Mouse (Mus musculus): ENCODE measurements at regions not wholly inside any gene's neighbourhood (a gene's known extent, or its start where the extent isn't known, plus 50 kb on each side); places are given as distances from the start of the nearest gene placed in this dataset.

DNA sequence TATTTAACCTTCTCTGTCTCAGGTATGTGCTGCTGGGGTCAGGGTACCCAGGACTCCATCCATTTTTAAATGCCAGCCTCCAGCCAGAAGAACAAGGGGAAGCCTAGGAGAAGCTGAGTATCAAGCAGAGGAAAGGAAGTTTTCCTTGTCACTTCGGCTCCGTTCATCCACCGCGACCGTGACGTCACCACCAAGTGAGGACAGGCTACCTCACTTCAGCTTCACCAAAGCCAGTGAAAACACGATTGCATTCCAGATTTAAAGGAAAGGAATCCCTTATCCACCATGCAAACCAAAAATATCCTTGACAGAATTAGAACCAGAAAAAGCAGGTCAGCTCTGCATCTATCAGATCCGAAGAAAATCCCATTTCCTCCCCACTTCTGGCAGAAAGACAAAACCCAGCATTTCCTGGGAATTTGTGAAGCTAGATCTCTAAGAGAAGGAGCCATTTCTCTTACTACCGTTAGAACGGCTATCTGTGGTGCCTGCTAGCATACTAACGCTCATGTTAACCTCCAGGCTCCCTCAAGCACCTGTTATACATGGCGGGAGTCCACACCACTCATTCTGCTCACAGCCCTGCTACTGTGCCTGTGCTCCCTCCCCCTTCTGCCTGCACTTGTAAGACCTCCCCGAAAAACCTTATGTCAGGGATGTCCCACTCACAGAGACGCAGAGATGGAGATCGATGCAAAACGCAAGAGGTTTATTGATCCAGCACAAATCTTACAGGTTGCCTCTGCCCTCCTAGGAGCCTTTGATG lies 133.4 kb downstream of the Qrsl1 start:
- Histone ChIP-seq H3K9me3 (replicated peaks) (peaks cover 4% of the 10 kb centered on the region; the same call in 1 of the 2 replicates), H3K27me3 (ENCODE audit: insufficient read depth, low read length) (no peaks in the 10 kb centered on the region), H3K36me3 (replicated peaks) (no peaks in the 10 kb centered on the region), H3K4me1 (ENCODE audit: insufficient read depth, low read depth, low read length) (peaks cover 21% of the 10 kb centered on the region), H3K4me3 (ENCODE audit: low read depth, low read length) (no peak overlapping the region)
- TF ChIP-seq POLR2AphosphoS5 (IDR thresholded peaks at IDR 0.05; ENCODE audit: insufficient replicate concordance, low read depth, low read length) (no peak), TAL1 (conservative IDR thresholded peaks at IDR 0.05; ENCODE audit: low read depth, low read length) (no peak), CTCF (IDR thresholded peaks at IDR 0.05; ENCODE audit: low read depth, low read length) (no peak), GATA2 (IDR thresholded peaks at IDR 0.05; ENCODE audit: borderline replicate concordance, low read depth, low read length) (no peak), GATA1 (IDR thresholded peaks at IDR 0.05; ENCODE audit: borderline replicate concordance, low read length) (no peak)
- ATAC-seq (ENCODE audit: extremely low read depth, insufficient number of reproducible peaks, low FRiP score, poor library complexity, severe bottlenecking) (no peak), DNase-seq (ENCODE audit: low spot score) (no peak)

DNA sequence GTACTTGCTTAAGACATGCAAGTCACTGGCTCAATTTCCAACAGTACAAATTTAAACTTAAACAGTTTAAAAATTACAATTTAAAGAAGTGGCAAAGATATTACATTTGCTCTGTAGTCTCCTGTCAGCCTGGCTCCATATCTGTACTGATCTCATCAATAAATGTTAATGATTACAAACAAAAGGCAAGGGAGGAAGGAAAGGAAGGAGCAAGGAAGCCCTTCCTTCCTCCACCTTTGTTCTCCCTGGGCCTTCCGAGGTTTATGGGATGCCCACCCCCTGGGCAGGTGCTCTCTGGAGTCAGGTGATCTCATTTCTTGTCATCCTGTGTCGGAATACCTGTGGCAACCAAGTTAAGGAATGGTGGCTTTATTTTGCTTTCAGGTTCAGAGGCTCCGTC lies 132.5 kb downstream of the Qrsl1 start:
- Histone ChIP-seq H3K9me3 (replicated peaks) (no peaks in the 10 kb centered on the region), H3K36me3 (replicated peaks) (no peaks in the 10 kb centered on the region), H3K4me3 (ENCODE audit: low read depth, low read length) (no peak overlapping the region), H3K4me1 (ENCODE audit: insufficient read depth, low read depth, low read length) (peaks cover 21% of the 10 kb centered on the region), H3K27me3 (ENCODE audit: insufficient read depth, low read length) (no peaks in the 10 kb centered on the region)
- ATAC-seq (ENCODE audit: extremely low read depth, insufficient number of reproducible peaks, low FRiP score, poor library complexity, severe bottlenecking) (no peak), DNase-seq (ENCODE audit: low spot score) (no peak)
- TF ChIP-seq TAL1 (conservative IDR thresholded peaks at IDR 0.05; ENCODE audit: low read depth, low read length) = no peak
- TF ChIP-seq CTCF (IDR thresholded peaks at IDR 0.05; ENCODE audit: low read depth, low read length) = no peak
- no peak for TF ChIP-seq POLR2AphosphoS5 (IDR thresholded peaks at IDR 0.05; ENCODE audit: insufficient replicate concordance, low read depth, low read length)
- TF ChIP-seq GATA2 (IDR thresholded peaks at IDR 0.05; ENCODE audit: borderline replicate concordance, low read depth, low read length) = no peak

DNA sequence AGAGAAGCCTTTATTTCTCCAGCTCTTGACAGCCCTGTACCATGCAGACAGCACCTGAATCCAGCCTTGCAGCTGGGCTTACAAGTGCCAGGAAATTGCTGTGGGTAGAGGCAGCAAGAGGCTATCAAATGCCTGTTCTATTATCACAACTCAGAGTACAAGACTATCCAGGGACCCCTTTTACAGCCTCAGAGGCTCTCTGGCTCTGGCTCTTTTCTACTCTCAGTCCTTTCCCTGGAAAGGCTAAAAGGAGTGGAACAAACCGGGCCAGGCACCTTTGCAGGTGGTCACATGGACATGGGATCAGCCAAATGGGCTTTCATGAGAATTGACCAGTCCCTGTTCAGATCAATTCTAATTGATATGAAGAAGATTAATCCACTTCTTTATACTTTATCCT lies 125.7 kb downstream of the Qrsl1 start:
- no peaks in the 10 kb centered on the region for H3K4me1 ChIP-seq (ENCODE audit: insufficient read depth, low read depth, low read length)
- no peaks in the 10 kb centered on the region for H3K27me3 ChIP-seq (ENCODE audit: insufficient read depth, low read length)
- DNase-seq (ENCODE audit: low spot score) (no peak), ATAC-seq (ENCODE audit: extremely low read depth, insufficient number of reproducible peaks, low FRiP score, poor library complexity, severe bottlenecking) (no peak)
- no peaks in the 10 kb centered on the region for H3K36me3 ChIP-seq (replicated peaks)
- TF ChIP-seq TAL1 (conservative IDR thresholded peaks at IDR 0.05; ENCODE audit: low read depth, low read length) (no peak), GATA2 (IDR thresholded peaks at IDR 0.05; ENCODE audit: borderline replicate concordance, low read depth, low read length) (no peak), CTCF (IDR thresholded peaks at IDR 0.05; ENCODE audit: low read depth, low read length) (no peak), POLR2AphosphoS5 (IDR thresholded peaks at IDR 0.05; ENCODE audit: insufficient replicate concordance, low read depth, low read length) (no peak), GATA1 (IDR thresholded peaks at IDR 0.05; ENCODE audit: borderline replicate concordance, low read length) (no peak)
- H3K4me3 ChIP-seq (ENCODE audit: low read depth, low read length) = no peak overlapping the region
- H3K9me3 ChIP-seq (replicated peaks) = no peaks in the 10 kb centered on the region

DNA sequence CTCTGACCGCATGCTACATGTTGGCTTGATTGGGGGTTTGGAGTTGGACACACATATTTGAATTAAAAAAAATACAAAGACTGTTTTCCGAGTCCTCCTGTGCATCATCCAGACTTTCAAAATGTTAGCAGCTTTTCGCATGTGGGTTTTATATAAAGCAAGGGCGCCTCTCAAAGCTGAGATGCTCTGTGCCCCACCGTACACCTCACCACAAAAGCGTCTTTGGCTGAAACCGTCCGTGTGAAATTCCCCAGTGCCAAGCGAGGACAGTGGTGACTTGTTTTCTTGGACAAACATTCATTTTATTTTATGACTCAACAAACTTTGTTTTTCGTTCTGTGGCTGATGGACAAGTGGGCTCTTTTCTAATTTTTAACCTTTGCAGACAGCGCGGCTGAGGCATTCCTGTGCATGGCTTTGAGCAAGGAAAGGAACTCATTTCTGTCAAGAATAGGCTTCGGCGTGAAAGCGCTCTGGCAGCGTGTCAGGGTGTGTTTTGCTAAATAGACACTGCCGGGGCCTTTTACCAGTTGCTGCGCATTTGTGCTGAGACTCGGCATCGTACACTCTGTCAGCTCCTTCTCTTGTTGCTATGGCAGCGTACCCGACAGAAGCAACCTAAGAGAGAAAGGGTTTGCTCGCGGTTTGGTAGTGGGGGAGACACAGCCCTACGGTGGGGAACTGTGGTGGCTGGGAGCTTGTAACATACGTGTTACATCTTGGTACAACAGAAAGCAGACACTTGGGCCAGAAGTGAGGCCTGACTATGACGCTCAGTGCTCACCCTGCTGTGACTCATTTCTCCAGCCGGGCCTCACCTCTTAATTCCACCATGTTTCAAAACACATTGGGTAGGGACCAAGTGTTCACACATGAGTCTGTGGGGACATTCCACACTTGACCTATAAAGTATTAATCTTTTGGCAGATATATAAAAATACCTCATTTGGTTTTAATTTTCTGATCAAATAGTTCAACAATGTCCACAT lies 123.6 kb downstream of the Qrsl1 start:
- no peak for ATAC-seq (ENCODE audit: extremely low read depth, insufficient number of reproducible peaks, low FRiP score, poor library complexity, severe bottlenecking)
- Histone ChIP-seq H3K27me3 (ENCODE audit: insufficient read depth, low read length) (no peaks in the 10 kb centered on the region), H3K4me3 (ENCODE audit: low read depth, low read length) (no peak overlapping the region), H3K36me3 (replicated peaks) (no peaks in the 10 kb centered on the region), H3K9me3 (replicated peaks) (peaks cover 8% of the 10 kb centered on the region), H3K4me1 (ENCODE audit: insufficient read depth, low read depth, low read length) (no peaks in the 10 kb centered on the region)
- TF ChIP-seq POLR2AphosphoS5 (IDR thresholded peaks at IDR 0.05; ENCODE audit: insufficient replicate concordance, low read depth, low read length) = no peak
- no peak for TF ChIP-seq GATA1 (IDR thresholded peaks at IDR 0.05; ENCODE audit: borderline replicate concordance, low read length)
- no peak for TF ChIP-seq TAL1 (conservative IDR thresholded peaks at IDR 0.05; ENCODE audit: low read depth, low read length)
- no peak for TF ChIP-seq GATA2 (IDR thresholded peaks at IDR 0.05; ENCODE audit: borderline replicate concordance, low read depth, low read length)
- TF ChIP-seq CTCF (IDR thresholded peaks at IDR 0.05; ENCODE audit: low read depth, low read length) = no peak
- DNase-seq (ENCODE audit: low spot score) = no peak

DNA sequence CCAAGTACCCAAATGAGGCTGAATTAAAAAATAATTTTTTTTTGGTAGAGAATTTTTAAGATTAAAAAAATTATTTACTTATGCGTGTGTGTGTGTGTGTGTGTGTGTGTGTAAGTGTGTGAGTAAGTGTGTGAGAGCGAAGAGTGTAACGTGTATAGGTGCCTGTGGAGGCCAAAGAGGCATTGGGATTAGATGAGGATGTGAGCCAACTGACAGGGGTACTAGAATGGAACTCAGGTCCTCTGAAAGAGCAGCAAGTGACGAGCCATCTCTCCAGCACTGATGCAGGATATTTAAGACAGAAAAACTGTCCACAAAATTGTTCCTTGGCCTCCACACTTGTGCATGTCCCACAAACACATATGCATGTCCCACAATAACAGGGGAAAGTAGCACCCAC lies 121.0 kb downstream of the Qrsl1 start:
- Histone ChIP-seq H3K36me3 (replicated peaks) (no peaks in the 10 kb centered on the region), H3K27me3 (ENCODE audit: insufficient read depth, low read length) (no peaks in the 10 kb centered on the region), H3K4me3 (ENCODE audit: low read depth, low read length) (no peak overlapping the region), H3K9me3 (replicated peaks) (peaks cover 8% of the 10 kb centered on the region), H3K4me1 (ENCODE audit: insufficient read depth, low read depth, low read length) (no peaks in the 10 kb centered on the region)
- no peak for TF ChIP-seq GATA1 (IDR thresholded peaks at IDR 0.05; ENCODE audit: borderline replicate concordance, low read length)
- no peak for TF ChIP-seq GATA2 (IDR thresholded peaks at IDR 0.05; ENCODE audit: borderline replicate concordance, low read depth, low read length)
- TF ChIP-seq CTCF (IDR thresholded peaks at IDR 0.05; ENCODE audit: low read depth, low read length) = no peak
- TF ChIP-seq POLR2AphosphoS5 (IDR thresholded peaks at IDR 0.05; ENCODE audit: insufficient replicate concordance, low read depth, low read length) = no peak
- TF ChIP-seq TAL1 (conservative IDR thresholded peaks at IDR 0.05; ENCODE audit: low read depth, low read length) = no peak
- no peak for ATAC-seq (ENCODE audit: extremely low read depth, insufficient number of reproducible peaks, low FRiP score, poor library complexity, severe bottlenecking)
- no peak for DNase-seq (ENCODE audit: low spot score)

DNA sequence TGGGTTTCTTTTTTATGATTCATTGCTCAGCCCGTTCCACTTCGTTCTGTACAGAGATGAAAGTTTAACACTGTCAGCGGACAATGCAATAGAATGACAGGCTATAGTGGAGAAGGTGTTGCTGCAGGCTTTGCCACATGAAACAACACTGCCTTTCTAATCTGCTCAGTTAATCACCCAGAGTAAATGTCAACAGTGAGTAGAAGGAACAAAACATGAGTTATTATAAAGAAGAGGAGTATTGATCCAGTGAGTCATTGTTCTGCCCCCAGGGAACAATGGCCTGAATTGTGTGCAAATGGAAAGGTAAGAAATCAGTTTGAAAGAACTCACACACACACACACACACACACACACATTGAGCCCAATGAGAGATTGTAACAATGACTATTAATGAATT lies 118.2 kb downstream of the Qrsl1 start:
- DNase-seq (ENCODE audit: low spot score) (no peak), ATAC-seq (ENCODE audit: extremely low read depth, insufficient number of reproducible peaks, low FRiP score, poor library complexity, severe bottlenecking) (no peak)
- Histone ChIP-seq H3K4me1 (ENCODE audit: insufficient read depth, low read depth, low read length) (no peaks in the 10 kb centered on the region), H3K36me3 (replicated peaks) (no peaks in the 10 kb centered on the region), H3K27me3 (ENCODE audit: insufficient read depth, low read length) (no peaks in the 10 kb centered on the region), H3K9me3 (replicated peaks) (peaks cover 8% of the 10 kb centered on the region), H3K4me3 (ENCODE audit: low read depth, low read length) (no peak overlapping the region)
- no peak for TF ChIP-seq CTCF (IDR thresholded peaks at IDR 0.05; ENCODE audit: low read depth, low read length)
- TF ChIP-seq POLR2AphosphoS5 (IDR thresholded peaks at IDR 0.05; ENCODE audit: insufficient replicate concordance, low read depth, low read length) = no peak
- no peak for TF ChIP-seq GATA2 (IDR thresholded peaks at IDR 0.05; ENCODE audit: borderline replicate concordance, low read depth, low read length)
- no peak for TF ChIP-seq TAL1 (conservative IDR thresholded peaks at IDR 0.05; ENCODE audit: low read depth, low read length)
- no peak for TF ChIP-seq GATA1 (IDR thresholded peaks at IDR 0.05; ENCODE audit: borderline replicate concordance, low read length)
